Mouse (Mus musculus) heart, adult 18-20 months (tissue): ENCODE data around the gene Serhl. TPM values are rescaled to one million over a fixed set of nuclear protein-coding genes. Genes with fewer than 3 reads are reported as not detected.
"Not testable (repeated sequence)": the region's sequence is repeated elsewhere in the genome, so short reads cannot be mapped to it uniquely, and the experiment has no call there.

ENCODE experiments used
- DNase-seq, 2 experiments: peaks; one replicate each; pipeline ENCODE4 v3.0.0; 2021 to 2022; ENCODE audit warnings: mixed read lengths in 1 of 2
- total RNA-seq, 2 experiments: library from RNA; stranded (reverse); gene quantifications; 2 replicates each; pipeline ENCODE4 v1.2.3; 2021

Gene Serhl
- total RNA-seq, 2 experiments from 2014 or later = 46.1 to 55.5 TPM

DNA sequence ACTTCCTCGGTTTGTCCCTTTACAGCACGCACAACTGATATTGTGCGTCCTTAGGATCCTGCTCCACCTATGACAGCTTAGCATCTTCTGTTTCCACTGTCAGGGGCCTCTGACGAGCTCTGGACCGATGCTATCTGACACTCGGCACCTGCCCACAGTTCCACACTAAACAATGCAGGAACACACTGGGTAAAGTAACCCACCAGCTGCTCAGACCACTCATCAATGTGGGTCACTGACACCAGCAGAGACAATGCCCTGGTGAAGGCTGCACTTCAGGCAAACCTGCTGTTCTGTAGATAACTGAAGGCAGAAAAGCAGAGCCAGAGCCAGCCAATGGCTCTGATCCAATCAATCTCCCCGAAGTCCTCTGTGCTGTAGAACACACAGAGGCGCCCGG, 37.3 kb downstream of the Serhl start:
- DNase-seq = no peak

DNA sequence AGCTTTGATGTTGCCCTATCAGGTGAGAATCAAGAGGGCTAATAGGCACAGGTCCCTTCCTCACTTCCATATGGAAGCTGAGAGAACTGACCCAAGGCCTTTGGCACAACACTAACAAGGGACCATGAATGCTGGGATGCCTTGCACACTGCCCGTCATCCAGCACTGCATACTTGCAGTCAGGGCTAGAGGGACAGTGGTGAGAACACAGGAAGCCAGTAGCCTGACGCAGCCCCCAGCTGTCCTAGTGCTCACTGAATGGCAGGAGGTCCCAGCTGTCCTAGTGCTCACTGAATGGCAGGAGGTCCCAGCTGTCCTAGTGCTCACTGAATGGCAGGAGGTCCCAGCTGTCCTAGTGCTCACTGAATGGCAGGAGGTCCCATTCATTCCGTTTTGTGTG, 37.7 kb downstream of the Serhl start:
- DNase-seq = not testable (repeated sequence)

DNA sequence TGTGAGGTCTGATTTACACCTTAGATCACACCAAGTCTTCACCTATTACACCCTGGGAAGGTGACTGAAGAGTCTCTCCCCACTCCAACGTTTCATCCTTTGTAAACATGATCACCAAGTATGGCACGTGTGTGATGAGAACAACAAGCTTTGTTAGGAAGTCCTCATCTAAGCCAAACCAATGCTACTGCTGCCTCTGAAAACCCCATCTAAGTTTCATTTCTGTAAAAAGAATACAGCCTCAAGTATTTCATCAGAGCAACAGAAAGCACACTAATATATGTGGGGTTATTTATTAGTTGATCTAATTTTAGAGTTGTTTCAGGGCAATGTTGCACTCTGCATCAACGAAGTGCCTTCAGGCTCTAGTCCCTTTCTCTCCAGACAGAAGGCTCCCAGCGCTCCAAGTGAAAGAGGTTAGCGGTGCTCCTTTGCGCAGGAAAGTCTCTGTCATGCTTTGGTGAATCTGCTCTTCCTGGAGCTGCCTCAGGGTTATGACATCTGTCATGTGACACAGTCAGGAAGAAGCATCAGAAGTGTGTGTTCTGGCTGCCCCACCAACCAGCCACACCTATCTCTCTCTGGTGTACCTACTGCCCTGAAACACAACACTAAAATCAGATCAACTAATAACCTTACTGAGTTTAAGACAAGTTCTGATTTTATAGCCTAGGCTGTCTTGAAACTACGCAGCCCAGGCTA, 40.4 kb downstream of the Serhl start:
- DNase-seq = no peak

DNA sequence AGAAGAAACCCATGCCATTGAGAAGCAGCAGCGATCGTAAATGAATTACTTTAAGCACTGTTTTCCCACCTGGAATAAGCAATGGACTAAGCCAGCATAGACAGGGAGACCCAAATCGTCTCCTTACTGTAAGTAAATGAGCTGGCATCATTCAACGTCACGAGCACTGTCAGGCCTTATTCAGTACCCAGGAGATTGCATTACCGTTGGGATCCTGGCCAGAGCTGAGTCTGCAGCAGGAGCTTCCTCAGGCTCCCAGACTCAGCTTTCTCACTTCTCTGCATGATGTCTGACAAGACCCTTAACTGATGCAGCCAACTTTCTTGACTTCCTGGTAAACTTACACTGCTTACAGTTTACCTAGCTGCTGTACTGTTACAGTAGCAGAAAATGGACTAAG, 45.4 kb downstream of the Serhl start:
- no peak for DNase-seq

DNA sequence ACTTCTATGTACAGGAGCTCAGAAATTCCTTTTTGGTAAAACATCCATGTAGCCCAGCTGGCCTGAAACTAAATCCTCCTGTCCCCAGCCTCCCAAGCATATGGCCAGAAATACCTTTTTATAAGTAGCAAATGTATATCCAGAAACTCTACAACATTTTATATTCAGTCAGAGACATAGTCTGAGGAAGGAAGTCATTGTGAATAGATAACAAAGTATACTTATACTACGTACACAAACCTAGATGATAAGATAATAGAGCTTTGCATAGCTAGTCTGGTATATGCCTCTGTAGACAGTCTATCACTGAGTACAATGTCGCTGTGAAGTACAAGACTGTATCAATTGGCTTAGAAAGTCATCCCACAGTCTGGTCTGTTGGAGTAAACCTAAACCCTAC, 46.3 kb downstream of the Serhl start:
- no peak for DNase-seq

DNA sequence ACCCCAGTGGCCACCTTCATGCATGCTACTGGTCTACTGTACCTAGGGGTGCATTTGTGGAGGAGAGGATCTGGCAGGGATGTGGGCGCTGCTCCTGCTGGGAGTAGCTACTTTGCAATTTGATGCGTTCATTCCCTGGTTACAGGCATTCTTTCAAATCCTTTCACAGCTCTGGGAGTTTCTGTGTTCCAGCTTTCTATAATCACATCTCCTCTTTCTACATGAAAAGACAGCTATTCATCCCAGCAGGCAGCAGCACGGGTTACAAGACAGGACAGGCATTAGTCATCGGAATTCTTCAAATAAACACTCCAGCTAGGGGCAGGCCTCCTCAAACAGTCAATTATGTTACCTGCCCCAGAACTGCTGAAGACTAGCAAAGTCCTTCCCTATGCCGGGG, 53.6 kb downstream of the Serhl start:
- DNase-seq = no peak

DNA sequence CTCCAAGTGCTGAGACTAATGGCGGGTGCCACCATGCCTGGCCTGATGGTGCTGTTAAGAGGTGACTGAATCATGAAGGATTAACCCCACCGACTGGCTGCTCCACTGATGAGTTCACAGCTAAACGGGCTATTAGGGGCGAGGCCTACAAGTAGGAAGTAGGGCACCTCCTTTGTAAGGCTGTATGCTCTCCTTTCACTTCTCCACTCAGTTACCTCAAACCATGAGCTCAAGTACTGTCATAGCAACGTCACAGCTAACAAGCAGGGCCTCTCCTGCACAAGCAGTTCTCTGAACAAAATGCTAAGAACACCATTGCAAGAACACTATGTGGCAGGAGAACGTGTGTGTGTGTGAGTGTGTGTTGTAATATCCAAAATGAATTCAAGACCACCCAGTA, 56.2 kb downstream of the Serhl start:
- no peak for DNase-seq

DNA sequence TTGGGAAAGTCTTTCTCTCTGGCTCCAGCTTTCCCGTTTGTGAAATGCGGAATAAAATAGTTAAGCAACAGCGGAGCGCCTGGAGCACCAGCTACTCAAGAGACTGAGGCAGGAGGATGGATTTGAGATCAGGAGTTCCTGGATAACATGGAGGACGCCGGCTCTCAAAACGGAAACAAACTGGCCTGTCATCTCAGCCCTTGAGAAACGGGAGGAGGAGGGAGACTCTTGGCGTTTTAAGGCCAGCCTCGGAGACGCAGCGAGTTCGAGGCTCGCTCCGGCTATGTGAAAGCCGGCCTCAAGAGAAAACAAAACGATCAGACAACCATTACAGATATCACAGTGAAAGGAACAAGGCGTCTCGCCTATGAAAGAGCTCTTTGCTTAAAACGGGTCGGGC, 59.1 kb downstream of the Serhl start:
- DNase-seq = no peak

DNA sequence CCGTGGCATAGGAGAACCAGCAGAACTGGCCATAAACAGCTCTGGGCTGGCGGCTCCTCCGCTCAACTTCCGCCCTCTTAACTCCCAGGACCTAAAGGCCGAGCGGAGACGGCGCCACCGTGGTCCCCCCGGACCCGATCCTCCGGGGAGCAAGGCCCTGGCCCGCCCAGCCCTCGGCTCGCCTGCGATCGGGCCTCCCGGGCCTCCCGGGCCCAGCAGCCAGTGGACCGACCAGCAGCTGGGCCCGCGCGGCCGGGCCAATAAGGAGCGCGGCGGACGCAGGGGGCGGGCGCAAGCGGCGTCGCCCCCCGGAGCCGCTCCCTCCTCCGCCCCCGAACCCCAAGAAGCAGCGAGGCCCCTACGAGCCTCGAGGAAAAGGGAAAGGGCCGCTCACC, 59.5 kb downstream of the Serhl start:
- no peak for DNase-seq

DNA sequence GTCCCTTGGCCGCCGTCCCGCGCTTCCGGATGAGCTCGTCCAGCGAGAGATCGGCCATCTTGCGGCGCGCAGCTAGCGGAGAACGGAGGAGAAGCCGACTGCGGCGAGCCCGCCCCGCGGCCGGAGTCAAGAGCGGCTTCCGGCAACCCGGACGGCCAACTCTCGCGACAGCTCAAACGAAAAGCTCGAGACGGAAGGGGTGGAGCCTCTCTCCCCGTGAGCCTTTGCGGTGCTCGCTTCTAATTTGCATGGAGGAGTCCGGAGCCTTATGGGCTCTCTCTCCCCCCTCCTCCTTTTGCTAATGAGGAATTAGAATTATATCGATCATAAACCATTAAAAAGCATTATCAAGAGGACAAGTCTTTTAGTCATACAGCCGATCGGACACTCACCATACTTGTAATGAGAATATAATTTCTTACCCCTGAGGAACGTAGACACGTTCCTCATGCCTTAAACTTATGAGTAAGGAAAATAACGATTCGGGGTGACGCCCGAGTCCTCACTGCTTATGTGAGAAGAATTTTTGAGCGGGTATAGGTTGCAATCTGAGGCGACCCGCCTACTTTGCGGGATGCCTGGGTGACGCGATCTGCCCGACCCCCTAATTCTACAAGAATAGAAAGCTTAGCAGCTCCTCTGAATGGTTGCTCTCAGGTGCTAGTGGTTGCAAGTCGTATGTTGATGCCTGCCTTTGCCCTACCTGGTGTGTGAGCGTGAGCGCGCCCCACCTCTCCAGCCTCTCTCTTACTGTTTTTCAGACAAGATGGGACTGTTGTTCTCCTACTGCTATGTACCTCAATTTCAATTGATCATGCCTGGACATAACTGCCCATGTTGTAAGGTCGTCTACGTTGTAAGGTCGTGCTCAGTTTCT, 60.1 kb downstream of the Serhl start, which contains the start of gene Poldip3:
TSS of gene Poldip3 (minus strand) at position 189 of the 877 bp plus-strand sequence.
- peak; percentile 98 to 100 for DNase-seq

DNA sequence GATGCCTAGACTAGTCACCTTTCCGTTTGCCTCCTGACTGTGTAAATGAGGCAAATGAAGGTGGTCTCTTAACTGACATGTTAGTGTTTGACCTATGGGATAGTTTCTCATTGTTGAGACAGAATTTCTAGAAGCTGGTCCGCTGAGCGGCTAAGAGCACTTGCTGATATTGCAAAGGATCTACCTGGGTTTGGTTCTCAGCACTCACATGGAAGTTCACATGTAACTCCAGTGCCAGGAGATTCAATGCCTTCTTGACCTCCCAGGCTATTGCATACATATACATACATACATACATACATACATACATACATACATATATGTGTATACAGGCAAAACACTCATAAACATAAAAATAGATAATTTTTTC, 60.8 kb downstream of the Serhl start:
- no peak for DNase-seq

DNA sequence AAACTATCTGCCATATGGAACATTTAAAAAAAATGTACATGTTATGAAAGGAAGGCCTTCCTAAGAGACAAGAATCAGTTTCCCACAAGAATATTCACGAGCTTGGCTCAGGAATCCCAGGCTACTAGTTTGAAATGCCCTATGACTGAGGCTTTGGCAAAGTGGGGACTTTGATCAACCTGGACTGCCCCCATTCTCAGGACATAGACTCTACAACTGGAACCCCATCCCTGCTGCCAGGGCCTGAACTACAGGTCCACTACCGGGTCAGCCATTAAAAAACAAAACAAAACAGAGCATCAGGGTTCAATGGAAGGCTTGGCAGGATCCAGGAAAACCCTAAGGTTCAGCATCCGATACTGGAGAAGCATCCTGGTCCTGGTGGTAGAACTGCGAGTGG, 61.4 kb downstream of the Serhl start:
- DNase-seq = no peak

DNA sequence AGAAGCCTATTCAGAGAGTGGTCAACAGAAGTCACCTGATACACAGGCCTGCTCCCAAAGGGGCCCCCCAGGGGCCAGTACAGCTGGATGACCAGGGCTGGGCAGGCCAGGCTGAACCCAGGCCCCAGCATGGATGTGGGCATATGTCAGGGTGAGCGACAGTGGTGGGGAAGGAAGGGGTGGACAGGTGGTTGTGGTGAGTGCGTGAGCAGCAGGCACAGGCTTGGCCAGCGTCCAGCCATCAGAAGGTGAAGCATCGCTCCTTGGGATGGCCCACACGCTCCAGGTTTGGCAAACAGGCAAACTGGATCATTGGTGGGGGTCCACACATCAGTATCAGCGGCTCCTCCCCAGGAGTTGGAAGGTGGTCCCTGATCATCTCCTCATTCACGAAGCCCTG, 65.0 kb downstream of the Serhl start:
- no peak for DNase-seq

DNA sequence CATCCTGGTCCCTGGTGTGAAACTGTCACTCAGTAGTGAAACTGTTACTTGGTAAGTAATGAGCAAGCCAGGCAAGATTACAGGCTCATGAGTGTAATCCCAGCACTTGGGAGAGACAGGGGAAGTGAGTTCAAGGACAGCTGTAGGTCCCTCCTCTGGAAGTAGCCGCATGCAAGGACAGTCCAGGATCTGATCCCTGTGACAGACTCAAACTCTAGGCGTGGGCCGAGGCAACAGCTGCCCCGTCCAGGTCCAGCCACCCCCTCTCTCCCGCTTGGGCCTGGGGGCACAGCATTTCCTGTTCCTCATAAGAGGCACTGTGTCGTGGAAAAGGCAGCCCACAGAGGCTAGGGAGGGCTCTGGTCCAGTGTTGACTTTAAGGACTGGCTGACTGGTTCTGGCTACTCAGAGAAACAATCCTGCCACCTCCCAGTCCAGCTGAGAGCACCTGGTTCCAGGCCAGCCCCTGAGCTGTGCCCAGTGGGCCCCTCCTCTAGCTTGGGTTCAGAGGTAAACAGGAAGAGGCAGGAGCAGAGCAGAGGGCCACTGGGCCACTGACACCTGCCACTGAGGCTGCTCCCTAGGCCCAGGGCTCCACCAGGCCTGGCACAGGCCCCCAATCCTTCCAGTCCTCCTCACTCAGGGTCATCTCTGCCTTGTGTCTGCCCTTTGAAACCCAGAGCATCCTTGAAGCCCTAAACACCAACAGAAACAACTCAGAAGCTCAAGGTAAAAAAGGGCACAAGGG, 66.5 kb downstream of the Serhl start:
- DNase-seq = no peak

DNA sequence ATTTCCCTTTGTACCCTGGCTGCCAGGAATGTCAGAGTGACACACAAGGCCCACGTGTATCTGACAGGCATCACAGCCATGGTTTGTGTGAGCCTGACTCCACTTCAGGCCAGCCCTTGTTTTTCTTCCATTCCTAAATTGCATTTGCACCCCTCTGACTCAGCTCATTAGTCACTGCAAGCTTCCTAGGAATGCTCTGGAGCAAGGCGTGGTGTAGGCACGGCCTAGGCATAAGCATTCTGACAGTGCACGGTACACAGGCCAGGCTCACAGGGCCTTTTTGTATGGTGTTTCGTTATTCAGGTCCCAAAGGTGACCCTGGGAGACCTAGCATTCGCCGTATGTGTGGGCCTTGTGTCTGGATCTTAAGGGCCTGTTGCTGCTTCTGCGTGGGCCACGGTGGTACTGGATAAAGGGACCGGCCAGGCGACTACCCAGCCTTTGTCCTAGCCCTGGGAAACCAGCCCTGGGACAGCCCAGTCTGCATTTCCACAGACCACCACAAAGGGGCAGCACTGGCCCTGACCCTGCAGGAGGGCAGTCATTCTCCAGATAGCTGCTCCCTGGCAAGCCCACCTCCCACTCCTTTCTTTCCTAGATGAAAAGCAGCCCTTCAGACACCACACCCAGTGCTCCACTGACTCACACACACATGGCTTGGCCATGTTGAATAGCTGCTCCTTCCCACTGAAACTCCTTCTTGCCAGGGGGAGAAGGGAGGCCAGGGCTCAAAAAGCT, 67.8 kb downstream of the Serhl start:
- peak; percentile 70 to 74 for DNase-seq

DNA sequence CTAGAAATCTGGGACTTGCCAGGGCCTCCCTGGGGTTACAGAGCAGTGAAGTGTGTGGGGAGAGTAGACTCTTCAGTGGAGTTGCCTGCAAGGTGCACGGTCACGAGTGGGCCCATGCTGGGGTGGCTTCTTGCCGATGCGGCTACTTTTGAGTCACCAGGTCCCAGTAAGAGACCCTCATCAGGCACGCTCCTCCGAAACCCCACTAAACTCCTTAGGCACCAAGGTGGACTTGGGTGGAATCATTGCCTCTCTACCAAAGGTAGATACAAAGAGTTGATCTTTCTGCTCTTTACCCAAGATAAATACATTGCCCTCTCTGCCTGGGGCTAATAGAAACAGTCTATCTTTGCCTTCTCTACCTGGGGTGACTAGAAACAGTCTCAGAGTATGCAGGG, 68.4 kb downstream of the Serhl start:
- DNase-seq = no peak

DNA sequence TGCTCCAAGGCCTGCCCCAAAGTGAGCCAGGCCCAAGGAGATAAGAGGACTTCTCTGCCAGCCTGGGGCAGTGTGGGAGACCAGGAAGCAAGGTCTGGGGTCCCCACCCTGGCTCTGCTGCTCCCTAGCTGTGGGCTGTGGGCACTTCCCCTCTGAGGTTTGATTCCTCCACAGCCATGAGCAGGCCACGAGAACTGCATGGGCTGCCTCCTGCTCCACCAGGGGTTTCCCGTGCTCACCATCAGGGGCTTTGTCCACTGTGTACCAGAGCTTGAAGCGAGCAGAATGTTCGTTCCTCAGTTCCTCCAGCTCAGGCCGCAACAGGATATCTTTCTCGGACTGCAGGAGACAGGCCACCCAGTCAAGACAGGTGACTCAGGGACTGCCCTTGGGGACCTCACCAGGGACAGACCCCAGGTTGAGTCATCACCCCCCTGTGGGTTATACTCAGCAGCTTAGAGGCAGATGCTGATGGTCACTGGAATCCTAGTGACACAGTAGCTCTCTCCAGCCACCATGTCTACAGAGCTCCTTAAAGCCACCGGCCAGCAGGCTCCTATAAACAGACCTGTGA, 69.4 kb downstream of the Serhl start:
- DNase-seq = no peak

DNA sequence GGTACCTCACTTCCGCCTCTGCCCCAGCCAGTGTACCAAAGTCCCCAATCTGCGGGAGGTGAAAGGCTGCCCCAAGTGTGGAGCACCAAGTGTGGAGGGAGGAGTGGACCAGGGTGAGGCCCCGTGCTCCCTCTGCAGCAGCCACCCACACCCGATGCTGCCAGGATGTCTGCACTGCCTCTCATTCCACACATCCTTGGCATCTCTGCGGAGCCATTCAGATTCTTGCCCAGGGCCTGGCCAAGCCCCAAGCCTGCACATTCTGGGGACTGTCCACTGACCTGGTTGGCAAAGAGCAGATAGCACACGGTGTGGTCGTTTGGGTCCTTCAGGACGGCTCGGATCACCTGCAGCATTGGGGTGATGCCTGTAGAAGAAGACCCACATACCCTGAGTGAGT, 70.5 kb downstream of the Serhl start:
- no peak for DNase-seq

DNA sequence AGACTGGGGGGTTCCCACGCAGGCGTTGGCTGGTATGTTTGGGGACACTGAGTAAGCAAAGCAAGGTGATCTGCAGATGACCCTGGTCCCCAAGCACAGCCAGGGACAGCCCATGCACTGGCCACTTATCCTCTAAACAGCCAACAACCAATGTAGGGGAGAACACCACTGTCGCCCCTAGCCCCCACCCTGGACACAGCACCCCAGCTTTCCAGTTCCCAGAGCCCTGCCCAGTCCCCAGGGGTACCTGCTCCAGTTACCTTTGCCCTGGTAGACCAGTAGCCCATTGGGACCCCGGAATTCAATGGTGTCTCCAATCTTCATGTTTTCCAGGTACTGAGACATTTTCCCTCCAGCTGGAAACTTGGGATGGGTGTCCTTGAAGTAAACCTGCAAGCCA, 71.3 kb downstream of the Serhl start:
- no peak for DNase-seq

DNA sequence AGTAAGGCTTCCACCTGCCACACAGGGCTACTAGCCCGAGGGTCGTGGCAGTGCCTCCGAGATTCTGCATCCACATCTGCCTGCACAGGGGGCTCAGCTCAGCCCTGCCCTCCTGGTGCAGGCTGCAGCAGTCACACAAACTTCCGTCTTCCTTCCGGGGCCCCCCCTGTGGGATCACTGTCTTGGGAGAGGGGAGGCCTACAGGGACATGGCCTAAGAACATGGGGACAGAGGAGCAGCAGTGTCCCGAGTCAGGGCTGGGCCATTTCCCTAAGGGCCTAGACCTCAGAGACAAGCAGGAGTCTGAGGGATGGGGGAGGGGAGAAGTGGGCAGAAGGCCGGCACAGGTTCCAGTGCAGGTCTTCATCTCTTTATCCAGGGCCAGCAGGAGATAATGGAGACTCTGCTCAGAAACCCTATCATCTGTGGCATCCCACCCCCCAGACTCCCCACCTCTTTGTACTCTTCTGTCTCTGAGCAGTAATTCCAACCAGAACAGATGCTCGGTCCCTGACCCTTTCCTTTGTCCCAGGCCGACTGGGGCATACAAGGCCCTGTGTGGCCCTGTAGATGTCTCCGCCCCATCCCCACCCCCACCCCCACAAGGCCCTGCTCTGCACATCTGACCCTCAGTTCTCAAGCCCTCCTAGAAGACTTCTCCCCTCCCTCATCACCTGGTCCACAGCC, 71.9 kb downstream of the Serhl start:
- DNase-seq = peak in 1 of 2 experiments; percentile 58

DNA sequence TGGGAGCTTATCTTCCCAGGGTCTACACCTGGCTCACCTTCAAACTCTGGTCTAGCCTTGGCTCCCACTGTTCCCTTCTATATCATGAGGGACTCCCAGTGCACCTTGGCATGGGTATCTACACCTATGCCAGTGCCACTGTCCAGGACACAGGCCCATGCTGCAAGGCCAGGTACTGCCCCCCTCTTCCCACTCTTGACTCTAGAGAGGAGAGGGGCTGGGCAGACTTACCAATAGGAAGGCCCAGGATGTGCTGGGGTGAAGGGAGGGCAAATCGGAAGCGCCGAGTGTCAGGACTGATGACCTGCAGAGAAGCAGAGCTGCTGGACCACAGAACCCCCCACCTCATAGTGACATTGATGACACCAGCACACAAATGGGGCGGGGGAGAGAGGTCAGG, 72.7 kb downstream of the Serhl start:
- DNase-seq = no peak
